Mouse (Mus musculus): ENCODE results near the gene Ihh.

Ihh gene

DNA sequence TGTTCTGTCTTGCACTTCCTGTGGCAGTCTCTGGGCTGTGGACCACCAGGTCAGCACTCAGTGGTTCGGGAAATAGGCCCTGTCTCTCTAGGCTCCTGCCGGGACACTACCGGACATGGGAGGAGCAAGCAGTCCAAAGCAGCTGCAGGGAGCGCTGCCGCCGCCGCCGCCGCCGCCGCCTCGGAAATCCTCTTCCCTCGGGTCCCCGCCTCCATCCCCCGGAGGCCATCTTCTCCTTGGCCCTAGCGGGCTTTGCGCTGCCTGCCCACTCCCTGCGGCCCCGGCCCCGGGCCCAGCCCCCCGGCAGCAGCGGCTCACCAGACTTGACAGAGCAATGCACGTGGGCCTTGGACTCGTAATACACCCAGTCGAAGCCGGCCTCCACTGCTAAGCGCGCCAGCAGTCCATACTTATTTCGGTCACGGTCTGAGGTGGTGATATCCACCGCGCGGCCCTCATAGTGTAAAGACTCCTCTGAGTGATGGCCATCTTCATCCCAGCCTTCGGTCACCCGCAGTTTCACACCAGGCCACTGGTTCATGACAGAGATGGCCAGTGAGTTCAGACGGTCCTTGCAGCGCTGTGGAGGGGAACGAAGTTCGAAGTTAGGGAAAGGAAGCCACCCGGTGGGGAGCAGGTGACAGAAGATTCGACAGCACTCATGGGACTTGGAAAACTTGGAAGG, 3.3 kb downstream of the Ihh start:
- in situ Hi-C loops (cut with MboI; ENCODE audit: low sequenced_read_pairs): no loop called here

DNA sequence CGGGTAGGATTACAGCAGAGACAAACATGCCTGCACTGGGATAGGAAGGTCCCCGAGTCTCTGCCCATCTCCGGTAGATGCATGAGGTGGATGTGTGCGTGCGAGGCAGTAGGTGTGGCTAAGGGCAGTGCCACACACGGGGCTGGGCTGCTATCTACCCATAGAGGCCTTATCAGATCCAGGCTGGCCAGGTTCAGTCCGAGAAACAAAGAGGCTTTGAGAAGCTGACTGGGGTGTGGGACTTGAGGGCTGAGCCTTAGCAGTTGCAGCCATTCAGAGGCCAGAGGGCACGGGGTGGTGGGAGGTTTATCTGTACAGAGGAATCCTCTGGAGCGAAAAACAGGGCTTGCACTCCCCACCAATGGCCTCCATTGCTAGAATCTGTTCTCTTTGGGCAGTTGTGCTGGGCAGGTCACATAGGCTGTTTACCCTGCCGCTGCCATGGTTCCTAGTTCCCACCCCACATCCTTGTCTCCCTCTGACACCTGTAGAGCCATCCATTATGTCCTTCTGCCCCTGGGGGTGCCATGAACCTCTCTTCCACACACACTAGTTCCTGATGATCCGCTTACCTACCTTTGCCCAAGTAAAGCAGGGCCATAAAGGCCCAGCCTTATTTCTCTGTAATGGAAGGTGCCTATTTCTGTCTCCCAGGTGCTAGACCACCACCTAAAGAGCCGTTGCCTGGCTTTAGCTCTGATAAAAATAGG, 9.7 kb downstream of the Ihh start:
- in situ Hi-C loops (cut with MboI; ENCODE audit: low sequenced_read_pairs): no loop called here

DNA sequence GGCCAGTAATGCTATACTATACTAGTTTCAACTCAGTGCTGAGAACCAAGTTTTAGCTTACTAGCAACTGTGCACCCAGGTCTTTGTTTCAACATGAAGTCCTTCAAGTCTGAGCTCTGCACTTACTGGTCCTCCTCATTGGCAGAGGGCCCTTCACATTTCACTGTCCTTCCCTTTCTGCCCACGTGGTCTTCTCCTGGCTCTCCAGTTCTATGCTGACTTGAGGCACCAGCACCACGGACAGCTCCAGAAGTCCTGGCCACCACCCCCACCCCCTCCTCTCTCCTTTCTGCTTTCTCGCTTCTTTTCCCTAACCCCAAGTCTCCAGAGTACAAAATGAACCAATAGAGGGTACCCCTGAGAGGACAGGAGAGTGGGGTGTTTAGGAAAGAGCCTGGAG, 11.7 kb downstream of the Ihh start:
- in situ Hi-C loops (cut with MboI; ENCODE audit: low sequenced_read_pairs): no loop called here

DNA sequence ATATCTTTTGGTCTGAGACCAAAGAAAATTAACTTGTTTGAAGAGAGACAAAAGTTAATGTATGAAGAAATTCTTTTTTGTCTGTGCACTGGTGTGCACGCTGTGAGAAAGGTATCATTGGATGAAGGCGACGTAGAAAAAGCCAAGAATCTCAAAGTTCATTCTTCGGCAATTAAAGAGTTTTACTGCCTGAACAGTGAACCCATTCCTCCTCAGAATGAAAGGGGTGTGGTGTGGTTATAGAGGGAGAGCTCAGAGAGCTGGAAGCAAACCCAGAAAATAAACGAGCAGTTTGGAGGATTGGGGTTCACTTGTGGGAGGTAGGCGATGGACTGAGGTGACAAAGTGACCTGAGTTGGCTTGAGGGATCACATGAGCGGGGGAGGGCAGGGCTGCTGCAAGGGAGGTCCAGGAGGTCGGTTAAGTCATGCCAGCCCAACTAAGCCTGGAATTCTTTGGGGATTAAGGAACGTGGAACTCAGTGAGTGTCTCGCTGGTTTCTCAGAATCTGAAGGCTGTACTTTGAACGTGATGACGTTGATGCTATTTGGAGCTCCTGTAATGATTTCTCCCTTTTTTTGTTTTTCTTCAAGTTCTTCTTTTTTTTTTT, 15.1 kb downstream of the Ihh start:
- in situ Hi-C loops (cut with MboI; ENCODE audit: low sequenced_read_pairs): no loop called here

DNA sequence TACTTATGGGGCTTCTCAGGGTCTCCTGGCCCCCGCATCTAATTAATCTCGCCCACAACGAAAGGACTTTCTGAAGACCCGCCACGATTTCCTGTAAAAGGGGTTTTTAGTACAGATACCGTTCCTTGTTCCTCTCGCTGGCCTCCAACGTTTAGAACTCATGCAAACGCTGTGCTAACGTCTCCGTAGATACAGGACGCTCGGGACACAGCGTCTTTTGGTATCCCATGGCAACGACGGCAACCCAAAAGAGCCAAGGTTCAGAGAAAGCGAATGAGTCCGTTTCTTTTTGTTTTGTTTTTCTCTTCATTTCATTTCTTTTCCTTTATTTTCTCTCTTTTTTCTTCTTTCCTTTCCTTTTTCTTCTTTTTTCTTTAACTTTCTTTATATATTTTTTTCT, 16.1 kb downstream of the Ihh start, which contains the start of gene Cfap65:
Gene Cfap65, minus strand, starts transcription at position 198 of the 400 bp plus-strand sequence.
- in situ Hi-C loops (cut with MboI; ENCODE audit: low sequenced_read_pairs): no loop called here

DNA sequence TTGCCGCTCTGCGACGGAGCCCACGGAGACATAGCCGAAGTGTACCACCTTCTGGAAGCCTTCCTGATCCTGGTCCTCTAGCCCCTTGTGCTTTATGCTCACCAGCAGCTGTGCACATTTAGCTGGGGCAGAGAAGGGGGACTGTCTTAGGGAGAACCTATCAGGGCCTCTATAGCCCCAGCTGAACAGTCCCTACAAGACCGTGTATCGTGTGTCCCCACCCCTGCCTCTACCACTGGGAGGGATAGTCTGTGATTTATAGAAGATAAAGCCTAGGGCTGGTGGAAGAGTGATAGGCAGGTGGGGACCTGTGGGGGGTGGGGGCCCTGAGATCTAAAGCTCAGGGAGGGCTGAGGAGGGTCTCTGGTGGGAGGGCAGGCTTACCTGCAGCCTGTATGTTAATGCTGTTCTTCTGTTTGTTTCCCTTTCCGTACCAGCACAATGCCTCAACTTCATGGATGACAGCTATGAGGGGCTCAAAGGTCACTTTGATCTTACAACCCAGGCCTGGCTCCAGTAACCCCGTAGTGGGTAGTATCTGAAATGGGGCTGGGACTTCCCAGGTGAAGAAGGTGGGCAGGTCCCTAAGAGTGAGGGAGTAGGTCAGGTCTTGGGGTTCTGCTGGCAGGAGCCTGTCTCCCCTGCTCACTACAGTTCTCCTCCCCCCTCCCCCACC, 23.7 kb downstream of the Ihh start:
- in situ Hi-C loops (cut with MboI; ENCODE audit: low sequenced_read_pairs): no loop called here

DNA sequence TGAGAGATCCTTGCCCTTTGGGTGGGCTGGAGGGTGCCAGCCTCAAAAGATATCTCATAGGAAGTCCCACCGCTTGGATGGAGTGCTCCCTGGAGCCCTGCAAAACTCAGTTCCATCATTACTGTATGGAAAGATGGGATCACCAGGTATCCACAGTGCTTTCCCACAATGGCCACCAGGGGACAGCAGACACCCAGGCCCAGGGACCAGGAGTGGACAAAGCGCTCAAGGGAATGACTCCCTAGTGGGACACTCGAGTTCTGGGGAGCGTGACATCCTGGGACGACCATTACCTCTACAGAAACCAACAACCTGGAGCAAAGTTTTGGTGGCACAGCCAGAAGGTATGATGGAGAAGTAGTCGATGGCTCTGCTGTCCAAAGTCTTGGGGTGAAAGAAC, 24.8 kb downstream of the Ihh start:
- in situ Hi-C loops (cut with MboI; ENCODE audit: low sequenced_read_pairs): no loop called here

DNA sequence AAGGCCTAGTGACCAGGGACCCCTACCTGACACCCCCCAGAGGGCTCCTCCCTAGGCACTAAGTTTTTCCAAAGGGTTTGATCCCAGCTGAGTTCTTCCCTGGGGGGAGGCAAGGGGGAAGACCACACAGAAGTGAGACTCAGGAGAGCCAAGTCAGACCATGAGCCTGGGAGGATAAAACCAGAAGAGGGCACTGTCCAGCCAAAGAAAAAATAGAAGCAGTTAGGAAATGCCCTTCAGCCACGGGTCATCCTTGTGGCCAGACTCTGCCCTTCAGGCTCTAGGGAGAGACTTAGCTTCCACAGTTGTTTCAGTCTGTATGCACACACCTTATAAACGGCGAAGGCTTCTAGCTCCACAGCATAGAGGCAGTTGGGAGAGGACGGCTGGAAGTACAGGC, 27.0 kb downstream of the Ihh start:
- in situ Hi-C loops (cut with MboI; ENCODE audit: low sequenced_read_pairs): no loop called here

DNA sequence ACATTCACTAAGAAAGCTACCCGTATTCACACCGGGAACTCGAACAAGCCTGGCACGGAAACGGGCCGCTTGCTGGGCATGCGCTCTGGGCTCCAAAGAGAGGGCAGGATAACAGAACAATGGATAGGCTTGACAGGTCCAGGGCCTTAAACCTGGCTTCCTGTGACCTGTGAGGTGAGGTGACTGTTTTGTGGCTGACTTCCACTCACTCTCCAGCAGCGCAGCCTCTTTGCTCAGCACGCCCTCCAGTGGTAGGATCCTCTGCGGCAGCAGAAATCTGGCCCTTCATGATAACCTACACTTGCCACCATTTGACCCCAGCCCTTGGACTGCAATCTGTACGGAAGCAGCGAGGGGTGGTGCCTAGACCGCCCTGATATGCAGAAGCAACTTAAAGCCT, 35.8 kb downstream of the Ihh start:
- in situ Hi-C loops (cut with MboI; ENCODE audit: low sequenced_read_pairs): no loop called here

DNA sequence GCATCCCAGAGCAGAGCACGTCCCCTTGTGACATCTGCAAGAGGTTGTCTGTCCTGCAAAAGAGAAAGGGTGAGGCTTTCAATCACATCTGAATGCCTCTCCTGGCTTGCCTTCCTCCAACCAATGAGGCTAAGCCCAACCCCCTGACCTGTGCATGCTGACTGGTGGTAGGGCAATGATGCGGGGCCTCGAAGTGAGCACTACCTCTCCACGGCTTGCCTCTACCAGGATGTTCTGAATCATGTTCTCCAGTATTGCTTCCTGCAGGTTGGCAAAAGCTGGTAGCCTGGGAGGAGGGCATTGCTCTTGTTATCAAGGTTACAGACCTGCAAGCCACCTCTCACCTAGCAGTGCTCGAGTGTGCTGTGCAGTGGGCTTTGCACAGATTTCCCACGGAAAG, 49.3 kb downstream of the Ihh start:
- in situ Hi-C loops (cut with MboI; ENCODE audit: low sequenced_read_pairs): no loop called here

DNA sequence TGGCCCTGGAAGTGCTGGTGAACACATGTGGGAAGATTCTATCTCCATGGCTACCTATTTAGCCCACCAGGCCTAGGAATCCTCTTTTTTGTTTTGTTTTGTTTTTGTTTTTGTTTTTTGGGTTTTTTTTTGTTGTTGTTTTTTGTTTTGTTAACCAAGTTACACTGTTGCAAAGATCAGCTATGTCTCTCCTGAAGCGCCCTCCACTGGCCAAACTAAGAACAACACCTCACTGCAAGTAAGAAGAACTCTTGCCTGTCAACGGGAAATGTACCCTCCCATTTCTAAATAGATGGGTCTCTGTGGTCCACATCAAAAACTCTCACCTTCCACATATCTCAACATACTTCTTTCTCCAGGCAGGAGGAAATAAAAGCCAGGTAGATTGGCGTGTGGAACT, 49.8 kb downstream of the Ihh start:
- in situ Hi-C loops (cut with MboI; ENCODE audit: low sequenced_read_pairs): no loop called here

DNA sequence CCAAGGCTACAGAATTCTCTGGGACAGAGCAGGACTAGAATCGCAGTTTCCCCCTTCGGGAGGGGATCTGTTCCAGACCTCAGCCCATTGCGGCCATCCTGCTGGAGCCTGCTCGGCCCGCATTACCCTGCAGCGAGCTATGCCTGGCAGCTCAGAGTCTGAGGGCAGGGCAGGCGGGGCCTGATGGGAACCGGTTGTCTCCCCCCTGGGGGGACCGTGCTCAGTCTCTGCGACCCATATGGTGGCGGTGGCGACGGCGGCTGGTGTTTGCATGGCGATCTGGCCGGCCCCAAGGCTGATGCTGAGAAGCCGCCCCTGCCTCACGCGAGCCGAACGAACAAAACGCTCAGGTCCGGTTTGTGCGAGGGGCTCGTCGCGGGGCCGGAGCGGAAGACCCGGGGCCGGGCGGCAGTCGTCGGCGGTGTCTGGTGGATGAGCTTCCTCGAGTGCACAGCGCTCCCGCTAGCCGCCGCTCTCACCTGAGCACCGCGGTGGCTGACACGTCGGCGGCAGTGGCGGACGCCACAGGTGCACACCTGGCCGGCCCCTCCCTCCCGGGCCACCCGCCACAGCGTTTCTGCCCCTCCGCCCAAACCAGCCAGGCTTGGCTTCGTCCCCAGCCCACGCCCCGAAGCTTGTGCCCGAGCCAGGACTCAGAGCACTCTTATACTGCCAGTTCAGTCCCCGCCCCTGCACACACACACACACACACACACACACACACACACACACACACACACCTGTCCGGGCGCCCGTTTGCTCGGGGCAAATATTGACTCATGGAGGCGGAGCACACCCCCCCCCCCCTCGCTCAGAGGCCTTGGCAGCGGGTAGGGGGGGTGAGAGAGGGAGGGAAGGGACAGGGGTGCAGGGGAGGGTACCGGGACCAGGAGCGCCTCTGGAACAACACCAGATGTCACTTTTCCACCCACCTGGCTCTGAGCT, 50.9 kb downstream of the Ihh start:
- in situ Hi-C loops (cut with MboI; ENCODE audit: low sequenced_read_pairs): no loop called here

DNA sequence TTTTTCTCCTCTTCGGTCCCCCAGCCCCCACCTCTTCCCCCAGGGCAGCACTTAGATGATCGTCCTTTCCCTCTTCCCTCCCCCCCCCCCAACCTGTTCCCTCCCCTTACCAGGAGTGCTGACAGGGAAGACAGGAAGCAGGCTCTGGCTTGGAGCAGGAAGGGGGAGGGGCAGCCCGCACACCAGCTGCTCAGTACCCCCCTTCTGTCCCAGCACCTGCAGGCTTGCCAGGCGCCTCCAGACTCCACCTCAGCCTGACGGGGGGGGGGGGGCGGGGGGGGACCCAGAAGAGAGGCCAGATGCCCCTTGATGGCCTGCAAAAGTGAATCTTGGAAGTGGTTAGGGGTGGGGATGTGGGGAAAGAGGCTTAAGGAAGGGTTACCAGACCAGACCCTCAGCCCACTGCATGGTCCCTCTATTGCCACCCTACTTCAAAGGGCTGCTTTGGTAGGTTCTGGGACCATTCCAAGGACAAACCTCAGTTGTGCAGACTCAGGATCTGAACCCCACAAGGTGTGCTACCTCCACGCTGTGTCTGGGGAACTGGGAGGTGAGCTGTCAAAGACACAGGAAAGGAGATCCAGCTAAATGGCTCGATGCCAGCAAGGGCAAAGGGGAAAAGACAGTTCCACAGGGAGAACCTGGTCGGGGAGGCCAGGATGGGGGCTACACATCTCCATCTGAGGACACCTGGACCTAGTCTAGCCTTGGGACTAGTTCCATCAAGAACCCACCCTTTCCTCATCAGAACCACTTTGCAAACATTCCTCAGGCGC, 52.6 kb downstream of the Ihh start:
- in situ Hi-C loops (cut with MboI; ENCODE audit: low sequenced_read_pairs): no loop called here

DNA sequence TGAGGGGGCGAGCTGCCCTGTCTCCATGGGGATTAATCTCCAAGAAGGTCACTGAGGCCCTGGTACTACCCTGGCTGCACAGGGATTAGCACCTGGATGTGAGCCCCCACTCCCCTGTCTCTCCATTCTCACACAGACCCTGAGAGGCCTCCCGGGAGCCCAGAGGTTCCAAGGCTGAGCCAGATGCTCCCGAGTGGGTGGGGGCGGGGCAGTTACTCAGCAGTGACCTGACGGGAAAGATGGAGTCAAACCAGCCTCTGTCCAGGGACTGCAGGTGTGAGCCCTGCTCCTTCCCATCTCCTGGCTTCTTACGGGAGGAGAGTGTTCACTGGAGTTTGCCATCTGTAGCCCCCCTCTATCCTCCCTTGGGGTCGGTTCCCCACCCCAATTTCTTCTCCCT, 53.5 kb downstream of the Ihh start:
- in situ Hi-C loops (cut with MboI; ENCODE audit: low sequenced_read_pairs): no loop called here
